Mouse (Mus musculus): ENCODE measurements around the gene Slc8a1.

GRCm38 (mm10) chr17:81455977-81456376 lies 282.2 kb downstream of the Slc8a1 start:
- no peak for TF ChIP-seq CTCF (IDR thresholded peaks at IDR 0.05; ENCODE audit: low read depth)
- no peak for TF ChIP-seq EP300 (IDR thresholded peaks at IDR 0.05; ENCODE audit: low read depth)

Data from liver, postnatal 0 days (tissue).